Mouse (Mus musculus) neural tube, embryonic 14.5 days (tissue): ENCODE data around the gene Gchfr. TPM values are rescaled to one million over a fixed set of nuclear protein-coding genes. Genes with fewer than 3 reads are reported as not detected.
A peak's percentile ranks its signal among the peaks of the same experiment; 100 is the strongest.

Experiments
- ATAC-seq: fragments of 200-750 bp; cut with Nextera tagmentation; 2 replicates; pipeline ENCODE4 v1.8.0; 2017; ENCODE audit warnings: low read depth, mild to moderate bottlenecking, moderate TSS enrichment, moderate library complexity
- H3K27ac ChIP-seq: fragments of 300-500 bp; sonication (generic); 2 replicates; pipeline ENCODE4 v1.5.1; 2014; ENCODE audit warnings: low read depth, mild to moderate bottlenecking, control low read depth, low read length, moderate library complexity, mixed read lengths
- H3K27me3 ChIP-seq: fragments of 300-500 bp; sonication (generic); 2 replicates; pipeline ENCODE4 v1.6.1; 2014; ENCODE audit warnings: low read length; ENCODE audit not compliant: control insufficient read depth, insufficient read depth
- H3K36me3 ChIP-seq: fragments of 300-500 bp; sonication (generic); 2 replicates; pipeline ENCODE4 v1.6.1; 2014; ENCODE audit warnings: low read length, mixed read lengths; ENCODE audit not compliant: control insufficient read depth, insufficient read depth
- H3K4me1 ChIP-seq: fragments of 300-500 bp; sonication (generic); 2 replicates; pipeline ENCODE4 v1.6.1; 2014; ENCODE audit warnings: low read length; ENCODE audit not compliant: control insufficient read depth, insufficient read depth
- H3K4me2 ChIP-seq: fragments of 300-500 bp; sonication (generic); 2 replicates; pipeline ENCODE4 v1.6.1; 2014; ENCODE audit warnings: mild to moderate bottlenecking, low read depth, low read length, control low read depth
- H3K4me3 ChIP-seq: fragments of 300-500 bp; sonication (generic); 2 replicates; pipeline ENCODE4 v1.5.1; 2014; ENCODE audit warnings: low read depth, low read length, control low read depth, mixed read lengths
- H3K9ac ChIP-seq: fragments of 300-500 bp; sonication (generic); replicated peaks from 2 replicates; pipeline ENCODE4 v1.6.1; 2014; ENCODE audit warnings: low read depth, mild to moderate bottlenecking, control low read depth, low read length, mixed read lengths
- H3K9me3 ChIP-seq: fragments of 300-500 bp; sonication (generic); 2 replicates; pipeline ENCODE4 v1.6.1; 2016; ENCODE audit warnings: low read length; ENCODE audit not compliant: control insufficient read depth
- WGBS: fragments of 180-500 bp; shearing (Covaris S2); extraction: QIAGEN DNeasy Blood & Tissue Kit; methylation state at CpG from one replicate; pipeline ENCODE4 v1.1.7; 2014; 5-methylcytosine and 5-hydroxymethylcytosine counted together
- polyA plus RNA-seq: library from polyadenylated mRNA; unstranded; fragments of >200 nt; fragmentation: Nextera tagmentation; extraction: Ambion mirVana; gene quantifications from 2 replicates; pipeline ENCODE4 v1.2.1, GENCODE M21; 2014

The Gchfr gene
- polyA plus RNA-seq, 1 experiment from 2014 or later: 1.8 TPM

GRCm38 (mm10) chr2:119182914-119183313 is 15.3 kb downstream of the Gchfr start:
- ATAC-seq: no peak
- Histone ChIP-seq H3K4me1 (no peaks in the 10 kb centered on the region), H3K36me3 (peaks cover 28% of the 10 kb centered on the region)

GRCm38 (mm10) chr2:119189029-119189710 is 21.6 kb downstream of the Gchfr start:
- H3K4me1 ChIP-seq: 0 out of 2 replicates have a peak, but pooled peaks cover 6% of the 10 kb centered on the region
- 8% methylated on average over 15 of the region's 15 CpGs for WGBS
- peaks cover 8% of the 10 kb centered on the region; the same call in 1 of the 2 replicates for H3K36me3 ChIP-seq
- no peak overlapping the region for H3K9ac ChIP-seq
- H3K9me3 ChIP-seq: no peaks in the 10 kb centered on the region
- H3K27ac ChIP-seq: no peak overlapping the region
- peak overlapping the region; percentile 44 for H3K4me2 ChIP-seq
- ATAC-seq: peak; percentile 90
- H3K4me3 ChIP-seq: no peak overlapping the region
- H3K27me3 ChIP-seq: no peaks in the 10 kb centered on the region

More at GRCm38 (mm10) chr2:119182914-119183313, 15.3 kb downstream of the Gchfr start:
- no peak overlapping the region for H3K9ac ChIP-seq
- H3K4me3 ChIP-seq: no peak overlapping the region
- WGBS: 73% methylated on average over 7 of the region's 7 CpGs
- H3K9me3 ChIP-seq: no peaks in the 10 kb centered on the region
- H3K27ac ChIP-seq: no peak overlapping the region
- H3K4me2 ChIP-seq: no peak overlapping the region
- H3K27me3 ChIP-seq: no peaks in the 10 kb centered on the region

GRCm38 (mm10) chr2:119190969-119191368 is 23.4 kb downstream of the Gchfr start:
- H3K27ac ChIP-seq: no peak overlapping the region
- ATAC-seq: no peak

GRCm38 (mm10) chr2:119194140-119194539 is 26.6 kb downstream of the Gchfr start:
- no peaks in the 10 kb centered on the region for H3K9me3 ChIP-seq
- H3K4me3 ChIP-seq: no peak overlapping the region
- 0 out of 2 replicates have a peak, but pooled peaks cover 2% of the 10 kb centered on the region for H3K4me1 ChIP-seq
- H3K36me3 ChIP-seq: no peaks in the 10 kb centered on the region
- no peak overlapping the region for H3K27ac ChIP-seq
- no peaks in the 10 kb centered on the region for H3K27me3 ChIP-seq
- no peak for ATAC-seq
- H3K9ac ChIP-seq: no peak overlapping the region
- no peak overlapping the region for H3K4me2 ChIP-seq
- 90% methylated on average over 5 of the region's 5 CpGs for WGBS

More at GRCm38 (mm10) chr2:119190969-119191368, 23.4 kb downstream of the Gchfr start:
- H3K4me3 ChIP-seq: no peak overlapping the region
- 92% methylated on average over 5 of the region's 5 CpGs for WGBS
- H3K4me1 ChIP-seq: 0 out of 2 replicates have a peak, but pooled peaks cover 6% of the 10 kb centered on the region
- no peaks in the 10 kb centered on the region for H3K36me3 ChIP-seq
- H3K4me2 ChIP-seq: no peak overlapping the region
- no peaks in the 10 kb centered on the region for H3K9me3 ChIP-seq
- H3K9ac ChIP-seq: no peak overlapping the region
- no peaks in the 10 kb centered on the region for H3K27me3 ChIP-seq

GRCm38 (mm10) chr2:119196316-119197108 is 28.9 kb downstream of the Gchfr start:
- no peaks in the 10 kb centered on the region for H3K36me3 ChIP-seq
- no peak overlapping the region for H3K27ac ChIP-seq
- H3K4me3 ChIP-seq: no peak overlapping the region
- no peaks in the 10 kb centered on the region for H3K4me1 ChIP-seq
- ATAC-seq: no peak
- H3K4me2 ChIP-seq: no peak overlapping the region
- WGBS: 34% methylated on average over 4 of the region's 4 CpGs
- H3K27me3 ChIP-seq: no peaks in the 10 kb centered on the region
- H3K9ac ChIP-seq: no peak overlapping the region
- no peaks in the 10 kb centered on the region for H3K9me3 ChIP-seq

GRCm38 (mm10) chr2:119197493-119197892 is 29.9 kb downstream of the Gchfr start:
- H3K27me3 ChIP-seq: no peaks in the 10 kb centered on the region
- no peak overlapping the region for H3K27ac ChIP-seq
- WGBS: 80% methylated on average over 1 of the region's 1 CpGs
- H3K9ac ChIP-seq: no peak overlapping the region
- no peaks in the 10 kb centered on the region for H3K4me1 ChIP-seq
- no peak overlapping the region for H3K4me3 ChIP-seq
- no peak overlapping the region for H3K4me2 ChIP-seq
- no peaks in the 10 kb centered on the region for H3K36me3 ChIP-seq
- H3K9me3 ChIP-seq: no peaks in the 10 kb centered on the region
- ATAC-seq: no peak

- Histone ChIP-seq H3K27me3 (no peaks in the 10 kb centered on the region), H3K4me3 (no peak overlapping the region), H3K4me2 (no peak overlapping the region), H3K36me3 (no peaks in the 10 kb centered on the region), H3K9ac (no peak overlapping the region), H3K27ac (no peak overlapping the region), H3K9me3 (no peaks in the 10 kb centered on the region), H3K4me1 (no peaks in the 10 kb centered on the region)
- 71% methylated on average over 1 of the region's 1 CpGs for WGBS
- ATAC-seq: no peak
These were observed 30.5 kb downstream of the Gchfr start for GRCm38 (mm10) chr2:119198049-119198448.

GRCm38 (mm10) chr2:119198934-119199333 is 31.4 kb downstream of the Gchfr start:
- Histone ChIP-seq H3K36me3 (no peaks in the 10 kb centered on the region), H3K9ac (no peak overlapping the region), H3K4me2 (no peak overlapping the region), H3K4me1 (no peaks in the 10 kb centered on the region), H3K9me3 (no peaks in the 10 kb centered on the region), H3K27ac (no peak overlapping the region), H3K27me3 (no peaks in the 10 kb centered on the region), H3K4me3 (no peak overlapping the region)
- ATAC-seq: no peak
- 69% methylated on average over 3 of the region's 3 CpGs for WGBS

- 55% methylated on average over 5 of the region's 5 CpGs for WGBS
- Histone ChIP-seq H3K4me2 (no peak overlapping the region), H3K9me3 (no peaks in the 10 kb centered on the region), H3K9ac (no peak overlapping the region), H3K27ac (no peak overlapping the region), H3K27me3 (no peaks in the 10 kb centered on the region), H3K4me3 (no peak overlapping the region), H3K4me1 (no peaks in the 10 kb centered on the region), H3K36me3 (no peaks in the 10 kb centered on the region)
- ATAC-seq: no peak
These were observed 35.4 kb downstream of the Gchfr start for GRCm38 (mm10) chr2:119202914-119203453.
